Mouse (Mus musculus): Measurements from ENCODE around the gene Idh3a.
"Not testable (repeated sequence)": the region's sequence is repeated elsewhere in the genome, so short reads cannot be mapped to it uniquely, and the experiment has no call there.

Idh3a gene

DNA sequence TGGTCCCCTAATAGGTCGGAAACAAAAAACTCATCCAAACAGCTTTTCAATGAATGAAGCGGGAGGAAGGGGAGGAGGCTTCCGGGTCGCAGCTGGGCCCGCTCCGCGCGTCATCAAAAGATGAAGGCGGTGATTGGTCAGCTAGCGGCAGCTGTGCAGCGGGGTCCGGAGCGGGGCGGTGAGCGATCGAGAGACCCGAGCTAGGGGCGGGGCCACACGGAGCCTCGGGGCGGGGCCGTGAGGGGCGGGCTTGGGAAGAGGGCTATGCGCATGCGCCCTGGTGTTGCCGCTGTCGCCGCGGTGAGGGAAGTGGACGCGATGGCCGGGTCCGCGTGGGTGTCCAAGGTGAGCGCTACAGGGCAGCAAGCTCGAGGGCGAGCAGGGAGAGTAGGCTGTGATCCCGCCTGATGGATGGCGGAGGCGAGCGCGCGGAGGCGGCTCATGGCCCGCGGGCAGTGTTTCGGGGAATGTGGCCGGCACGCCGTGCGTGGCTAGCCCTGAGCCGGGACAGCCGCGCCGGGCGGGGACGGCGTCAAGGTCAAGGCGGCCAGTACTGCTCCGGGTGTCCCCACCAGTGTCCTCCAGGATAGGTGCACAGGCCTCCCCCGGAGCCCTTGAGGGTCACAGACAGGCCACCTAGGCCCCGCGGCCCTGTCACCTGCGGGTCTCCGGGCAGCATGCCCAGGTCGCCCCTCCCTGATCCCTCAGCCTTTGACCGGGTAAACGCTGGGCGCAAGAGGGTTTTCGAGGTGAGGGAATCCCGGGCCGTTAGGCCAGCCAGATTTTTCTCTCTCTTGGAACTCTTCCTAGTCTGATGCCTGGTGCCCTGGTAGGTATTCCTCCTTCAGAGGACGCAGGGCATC lies at the start of gene Idh3a:
Gene Idh3a (plus strand): TSS at position 136 of the 863 bp plus-strand sequence.
- peak; percentile 99 to 100 for DNase-seq (ENCODE audit: inconsistent age in 2 of 2, low spot score in 1 of 2)

DNA sequence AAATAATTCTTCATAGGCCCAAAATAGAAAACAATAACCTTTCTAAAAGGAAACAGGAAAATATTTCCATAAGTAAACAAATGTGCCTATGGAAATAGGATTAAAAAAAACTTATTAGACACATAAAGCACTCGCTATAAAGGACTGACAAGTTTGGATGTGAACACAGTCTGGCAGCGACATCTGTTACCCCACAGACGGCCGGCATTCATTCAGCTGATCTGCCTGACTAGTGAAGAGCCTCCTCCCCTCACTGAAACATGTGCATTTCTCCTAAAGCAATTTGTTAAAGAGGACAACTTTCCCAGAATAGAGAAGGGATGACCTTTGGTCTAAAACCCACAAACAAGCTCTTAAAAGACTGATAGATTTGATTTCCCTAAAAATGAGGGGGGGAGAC lies 49.1 kb upstream of the Idh3a start:
- no peak for DNase-seq (ENCODE audit: inconsistent age in 2 of 2, low spot score in 1 of 2)

DNA sequence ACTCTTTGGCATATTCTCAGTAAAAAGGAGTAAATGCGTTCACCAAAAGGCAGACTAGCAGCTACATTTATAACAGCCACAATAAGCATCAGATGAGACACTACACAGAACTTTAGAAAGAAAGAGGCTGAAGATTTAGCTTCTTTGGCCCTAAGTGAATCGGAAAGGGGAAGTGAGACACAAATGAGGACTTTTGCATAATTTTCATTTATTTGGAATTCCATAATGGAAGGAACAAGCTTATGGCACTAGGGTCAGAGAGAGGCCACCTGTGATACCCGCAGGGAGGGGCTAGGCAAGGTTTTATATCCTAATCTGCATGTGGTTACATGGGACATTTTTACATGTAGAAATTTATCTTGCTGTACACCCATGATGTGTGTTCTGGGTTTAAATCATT lies 48.7 kb upstream of the Idh3a start:
- no peak for DNase-seq (ENCODE audit: inconsistent age in 2 of 2, low spot score in 1 of 2)

DNA sequence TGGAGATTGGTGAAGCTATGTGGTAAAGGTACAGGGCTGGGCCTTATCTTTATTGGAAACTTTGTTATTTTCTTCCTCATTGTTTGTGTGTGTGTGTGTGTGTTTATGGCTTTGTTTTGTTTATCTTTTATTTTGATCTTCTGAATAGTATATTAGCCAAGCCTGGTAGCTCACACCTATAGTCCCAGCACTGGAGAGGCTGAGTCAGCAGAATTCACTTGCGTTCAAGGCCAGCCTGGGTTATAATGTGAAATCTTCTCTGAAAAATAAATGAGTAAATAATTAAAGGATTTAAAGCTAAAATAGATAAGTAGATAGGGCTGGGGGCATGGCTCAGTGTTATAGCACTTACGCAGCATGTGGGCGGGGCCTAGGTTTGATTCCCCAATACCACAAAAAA lies 47.9 kb upstream of the Idh3a start:
- no peak for DNase-seq (ENCODE audit: inconsistent age in 2 of 2, low spot score in 1 of 2)

DNA sequence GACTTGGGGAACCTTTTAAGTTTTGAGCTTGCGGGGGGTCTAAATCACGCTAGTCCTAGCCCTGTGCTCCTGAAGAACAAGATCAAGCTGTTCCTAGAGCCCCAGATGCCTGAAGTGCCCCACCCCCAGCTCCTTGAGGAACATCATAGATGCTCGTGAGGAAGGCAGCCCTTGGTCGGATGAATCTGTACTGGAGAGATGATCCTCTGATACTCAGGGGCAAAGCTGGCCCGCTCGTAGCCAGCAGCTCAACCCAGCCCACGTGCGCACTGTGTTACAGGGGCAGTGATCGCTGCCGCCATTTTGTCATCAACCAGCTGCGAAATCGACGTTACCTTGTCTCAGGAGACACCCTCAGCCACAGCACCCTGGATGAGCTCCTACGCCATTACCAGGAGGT lies 47.5 kb upstream of the Idh3a start, which contains the start of gene Sh2d7:
Gene Sh2d7 (plus strand): TSS at position 301 of the 400 bp plus-strand sequence.
- no peak for DNase-seq (ENCODE audit: inconsistent age in 2 of 2, low spot score in 1 of 2)

DNA sequence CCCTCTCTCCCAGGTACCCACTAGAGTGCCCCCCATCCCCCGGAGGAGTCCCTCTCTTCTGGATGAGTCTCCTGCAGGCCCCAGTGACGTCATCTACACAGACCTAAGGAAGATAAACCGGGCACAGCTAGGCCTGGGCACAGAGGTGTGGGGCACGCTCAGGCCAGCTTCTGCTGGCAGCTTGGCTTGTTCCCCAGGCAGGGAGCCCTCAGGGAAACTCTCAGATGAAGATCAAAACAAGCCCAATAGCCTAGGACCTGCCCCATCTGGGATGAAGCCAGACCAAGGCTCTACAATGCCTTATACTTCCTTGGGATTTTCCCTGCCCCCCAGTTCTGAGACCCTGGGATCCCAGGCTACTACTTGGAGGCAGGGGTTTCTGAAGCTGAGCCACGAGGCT lies 45.3 kb upstream of the Idh3a start:
- DNase-seq (ENCODE audit: inconsistent age in 2 of 2, low spot score in 1 of 2): no peak

DNA sequence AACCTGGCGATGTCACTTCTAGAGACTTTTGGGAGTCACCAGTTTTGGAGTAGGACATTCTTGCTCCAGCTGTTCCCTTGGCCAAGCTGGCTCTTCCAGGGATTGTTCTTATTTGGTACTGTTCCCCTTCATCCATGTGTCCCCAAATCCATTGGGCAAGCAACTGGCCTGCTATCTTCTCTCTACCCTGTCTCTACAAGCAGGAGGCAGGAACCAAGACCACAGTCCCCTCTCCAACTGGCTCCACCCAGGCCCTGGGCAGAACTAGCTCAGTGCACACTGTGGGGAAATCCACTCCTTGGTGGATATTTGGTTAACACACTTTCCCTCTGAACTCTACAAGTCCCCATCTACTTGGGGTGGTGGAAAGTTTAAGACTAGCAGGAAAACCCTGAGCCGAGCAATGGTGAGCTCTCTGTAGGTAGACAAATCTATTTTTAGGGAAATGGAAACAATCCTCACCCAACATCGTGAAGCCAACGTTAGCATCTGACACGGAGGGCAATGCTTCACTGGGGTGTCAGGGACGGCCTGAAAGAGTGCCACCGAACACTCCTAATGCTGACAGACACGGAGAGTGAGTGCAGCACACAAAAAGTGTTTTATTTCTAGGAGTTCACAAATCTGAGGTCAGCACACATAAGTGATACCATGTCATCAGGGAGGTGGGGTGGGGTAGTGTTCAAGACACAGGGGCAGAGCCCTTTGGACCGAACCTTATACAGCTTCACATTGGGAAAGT lies 41.8 kb upstream of the Idh3a start:
- no peak for DNase-seq (ENCODE audit: inconsistent age in 2 of 2, low spot score in 1 of 2)

DNA sequence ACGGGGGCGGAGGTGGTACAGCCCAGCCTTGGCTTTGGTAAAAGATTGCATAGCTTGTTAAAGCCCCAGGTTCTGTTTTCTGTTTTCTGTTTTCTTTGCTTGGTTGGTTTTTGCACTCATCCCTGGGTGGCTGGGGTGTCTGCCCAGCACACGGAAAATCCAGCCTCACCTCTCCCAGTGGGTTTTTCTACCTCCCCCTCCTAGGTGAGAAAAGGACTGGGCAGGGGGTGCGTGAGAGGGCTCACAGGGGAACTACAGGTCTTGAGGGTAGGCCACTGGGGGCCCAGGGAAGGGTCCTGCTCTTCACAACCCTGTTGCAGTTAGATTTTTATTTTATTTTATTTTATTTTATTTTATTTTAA lies 41.2 kb upstream of the Idh3a start:
- DNase-seq (ENCODE audit: inconsistent age in 2 of 2, low spot score in 1 of 2): no peak

DNA sequence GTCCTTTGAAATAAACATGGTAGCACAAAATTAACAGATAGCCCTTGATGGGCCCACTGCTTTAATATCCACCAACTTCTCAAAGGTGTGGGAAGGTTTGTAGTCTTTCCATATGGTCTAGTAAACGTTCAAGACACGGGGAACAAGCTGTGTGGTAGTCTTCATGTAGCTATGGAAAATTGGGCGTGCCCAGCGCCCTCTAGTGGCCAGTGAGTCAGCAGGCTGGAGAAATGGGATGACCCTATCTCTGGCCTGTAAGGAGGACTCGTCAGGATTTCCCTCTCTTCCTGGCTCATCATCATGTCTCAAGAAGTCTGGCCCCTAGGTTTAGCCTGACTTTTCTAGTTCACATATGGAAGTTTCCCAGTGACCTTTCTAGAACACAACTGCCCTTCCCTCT lies 38.6 kb upstream of the Idh3a start:
- peak; percentile 58 to 84 for DNase-seq (ENCODE audit: inconsistent age in 2 of 2, low spot score in 1 of 2)

DNA sequence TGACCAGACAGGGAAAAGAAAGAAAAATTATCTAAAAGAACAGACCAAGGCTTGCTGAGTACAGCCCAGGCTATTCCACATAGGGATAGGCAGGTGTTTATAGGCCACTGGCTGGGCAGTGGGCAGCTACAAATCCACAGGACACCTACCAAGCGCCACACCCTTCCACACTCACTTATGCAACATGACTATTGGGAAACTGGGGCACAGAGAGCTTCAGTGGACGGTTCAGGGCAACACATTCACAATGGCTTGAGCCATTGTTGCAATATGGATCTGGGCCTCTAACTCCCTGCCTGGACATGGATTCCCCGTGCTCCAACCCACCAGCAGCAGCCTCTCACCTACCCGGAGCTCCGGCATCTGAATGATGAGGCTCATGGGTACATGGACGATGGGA lies 36.7 kb upstream of the Idh3a start:
- no peak for DNase-seq (ENCODE audit: inconsistent age in 2 of 2, low spot score in 1 of 2)

DNA sequence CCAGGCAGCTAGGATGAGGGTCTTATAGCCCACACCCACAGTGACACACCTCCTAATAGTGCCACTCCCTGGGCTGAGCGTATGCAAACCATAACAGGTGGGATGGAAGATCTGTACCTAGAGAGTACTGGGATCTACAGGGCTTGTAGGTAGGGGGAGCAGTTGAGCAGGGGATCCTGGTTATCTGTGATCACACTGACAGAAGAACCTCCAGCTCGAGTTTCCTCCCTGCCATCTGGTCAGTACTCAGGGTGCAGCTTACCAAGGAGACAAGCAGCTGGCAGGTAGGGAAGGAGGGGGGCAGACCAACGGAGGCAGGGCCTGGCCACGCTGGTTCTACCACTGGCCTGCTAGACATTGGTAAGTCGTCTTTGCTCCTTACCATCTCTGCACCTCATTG lies 33.7 kb upstream of the Idh3a start:
- peak; percentile 32 to 67 for DNase-seq (ENCODE audit: inconsistent age in 2 of 2, low spot score in 1 of 2)

DNA sequence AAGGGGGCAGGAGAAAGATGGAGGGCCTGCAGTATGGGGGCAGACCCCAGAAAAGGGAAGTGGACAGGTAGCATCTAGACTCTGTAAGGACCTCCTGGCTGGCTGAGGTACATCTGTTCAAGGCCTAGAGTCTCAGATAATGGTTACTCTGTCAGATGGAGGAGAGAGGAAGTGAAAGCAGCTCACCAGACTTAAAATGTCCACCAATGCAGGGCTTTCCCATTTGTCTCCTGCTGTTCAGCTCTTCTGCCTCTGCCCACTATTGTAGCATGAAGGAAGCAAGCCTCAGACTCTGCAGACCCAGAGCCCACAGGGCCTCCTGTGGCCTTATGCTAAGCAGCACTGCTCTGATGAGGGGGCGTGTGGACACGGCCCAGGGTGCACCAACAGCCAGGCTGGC lies 31.1 kb upstream of the Idh3a start:
- DNase-seq (ENCODE audit: inconsistent age in 2 of 2, low spot score in 1 of 2): no peak

DNA sequence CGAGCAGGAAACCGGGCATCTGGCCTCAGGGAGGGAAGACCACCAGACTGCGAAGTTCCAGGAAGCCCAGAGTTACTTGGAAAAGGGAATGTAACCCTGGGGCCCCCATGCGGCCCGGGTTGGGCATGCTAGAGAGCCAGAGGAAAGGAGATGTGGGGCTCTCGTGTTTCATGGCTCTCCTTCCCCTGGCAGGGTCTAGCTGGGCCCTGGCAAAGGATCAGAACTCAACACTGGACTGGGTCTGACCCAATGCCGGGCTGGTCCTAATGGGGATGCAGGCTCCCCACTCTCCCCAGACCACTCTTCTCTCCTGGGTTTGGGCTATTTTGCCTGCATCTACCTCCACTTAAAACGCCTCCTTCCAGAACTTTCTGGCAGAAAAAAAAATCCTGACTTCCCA lies 27.4 kb upstream of the Idh3a start:
- no peak for DNase-seq (ENCODE audit: inconsistent age in 2 of 2, low spot score in 1 of 2)

DNA sequence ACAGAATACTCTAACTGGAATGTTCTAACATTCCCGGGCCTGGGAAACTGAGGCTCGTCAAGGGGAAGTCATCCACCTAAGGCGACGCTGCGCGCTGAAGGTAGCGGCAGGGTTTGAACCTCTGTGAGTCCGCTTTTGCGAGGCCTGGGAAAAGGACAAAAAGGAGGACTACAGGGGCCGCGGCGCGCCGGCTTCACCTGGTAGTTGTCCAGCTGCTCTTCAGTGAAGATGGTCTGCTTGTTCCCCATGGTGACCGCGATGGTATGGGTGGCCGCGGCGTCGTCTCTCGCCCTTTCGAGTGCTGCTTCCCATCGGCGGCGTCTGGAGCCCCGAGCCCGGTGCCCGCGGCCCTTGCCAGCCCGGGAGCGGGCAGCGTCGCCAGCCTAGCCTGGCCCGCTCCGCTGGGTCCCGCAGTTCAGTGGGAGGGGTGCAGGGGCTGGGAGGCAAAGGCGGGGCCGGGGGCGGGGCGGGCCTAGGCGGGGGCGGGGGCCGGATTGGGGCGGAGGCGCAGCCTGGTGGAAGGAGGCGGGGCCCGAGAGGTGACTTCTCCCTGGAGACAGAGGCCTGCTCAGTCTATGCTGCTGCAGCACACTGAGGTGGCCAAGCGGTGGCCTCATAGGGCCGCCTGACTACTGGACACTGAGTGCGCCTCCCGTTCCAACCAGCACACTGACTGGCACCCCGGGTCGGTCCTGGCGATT lies 26.2 kb upstream of the Idh3a start, which contains the start of gene Cib2:
Gene Cib2 (minus strand): TSS at position 448 of the 701 bp plus-strand sequence.
- peak; percentile 92 to 95 for DNase-seq (ENCODE audit: inconsistent age in 2 of 2, low spot score in 1 of 2)

DNA sequence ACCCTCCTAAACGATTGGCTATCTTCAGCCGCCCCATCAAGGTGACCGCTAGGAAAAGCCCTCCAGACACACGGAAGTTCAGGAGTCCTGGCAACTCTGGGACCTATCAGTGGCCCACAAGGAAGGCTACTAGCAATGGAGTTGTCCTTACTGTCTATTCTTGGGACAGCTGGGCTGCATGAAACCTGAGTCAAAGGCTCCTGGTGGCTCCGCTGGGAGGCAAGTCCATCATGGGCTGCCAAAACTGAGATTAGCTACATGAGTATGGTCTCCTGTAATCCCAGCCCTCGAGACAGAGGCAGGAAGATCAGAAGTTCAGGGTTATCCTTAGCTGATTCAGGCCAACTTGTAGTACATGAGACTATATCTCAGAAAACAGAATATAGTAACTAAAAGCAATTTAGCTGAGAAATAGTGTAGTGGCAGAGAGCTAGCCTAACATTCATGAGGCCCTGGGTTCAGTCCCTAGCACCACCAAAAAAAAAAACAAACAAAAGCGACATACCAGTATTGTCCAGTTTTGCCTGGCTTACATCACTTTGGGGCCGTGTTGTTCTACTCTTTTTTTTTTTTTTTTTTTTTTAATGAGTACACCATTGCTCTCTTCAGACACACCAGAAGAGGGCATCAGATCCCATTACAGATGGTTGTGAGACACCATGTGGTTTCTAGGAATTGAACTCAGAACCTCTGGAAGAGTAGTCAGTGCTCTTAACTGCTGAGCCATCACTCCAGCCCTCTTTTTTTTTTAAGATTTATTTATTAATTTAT lies 25.1 kb upstream of the Idh3a start:
- DNase-seq (ENCODE audit: inconsistent age in 2 of 2, low spot score in 1 of 2): no peak

DNA sequence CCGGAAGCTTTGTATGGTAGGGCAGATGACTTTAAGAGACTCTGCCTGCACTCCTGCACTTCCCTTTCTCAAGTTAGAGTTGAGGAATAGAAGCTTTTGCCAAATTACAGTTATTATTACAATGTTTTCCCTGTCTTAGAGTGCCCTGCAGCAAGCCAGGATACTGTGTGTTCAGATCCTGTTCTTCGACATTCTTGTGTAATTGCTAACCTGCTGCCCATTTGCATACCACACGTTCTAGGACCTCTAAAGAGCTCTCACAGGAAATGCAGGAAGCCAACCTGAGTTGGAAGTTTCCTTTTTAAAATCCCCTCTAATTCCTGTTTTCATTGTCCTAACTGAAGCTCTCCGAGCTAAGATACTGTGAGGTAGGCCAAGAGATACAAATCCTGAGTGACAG lies 19.2 kb upstream of the Idh3a start:
- DNase-seq (ENCODE audit: inconsistent age in 2 of 2, low spot score in 1 of 2): no peak

DNA sequence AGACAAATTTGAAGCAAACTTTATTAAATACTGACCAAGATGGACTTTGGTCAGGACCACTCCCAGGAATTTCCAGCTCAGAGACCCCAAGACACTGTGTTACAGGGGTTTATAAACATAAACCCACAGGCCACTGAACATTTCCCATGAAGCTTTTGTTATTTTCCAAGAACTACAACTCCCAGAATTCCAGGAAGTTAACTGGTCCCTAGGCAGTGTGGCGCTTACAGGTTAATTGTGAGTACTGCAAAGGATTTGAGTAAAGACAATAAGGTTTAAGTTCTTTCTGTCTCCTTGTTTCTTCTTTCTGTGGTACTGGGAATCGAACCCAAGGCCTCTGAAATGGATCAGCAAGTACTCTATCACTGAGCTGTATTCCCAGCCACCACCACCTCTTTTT lies 17.4 kb upstream of the Idh3a start:
- DNase-seq (ENCODE audit: inconsistent age in 2 of 2, low spot score in 1 of 2): no peak

DNA sequence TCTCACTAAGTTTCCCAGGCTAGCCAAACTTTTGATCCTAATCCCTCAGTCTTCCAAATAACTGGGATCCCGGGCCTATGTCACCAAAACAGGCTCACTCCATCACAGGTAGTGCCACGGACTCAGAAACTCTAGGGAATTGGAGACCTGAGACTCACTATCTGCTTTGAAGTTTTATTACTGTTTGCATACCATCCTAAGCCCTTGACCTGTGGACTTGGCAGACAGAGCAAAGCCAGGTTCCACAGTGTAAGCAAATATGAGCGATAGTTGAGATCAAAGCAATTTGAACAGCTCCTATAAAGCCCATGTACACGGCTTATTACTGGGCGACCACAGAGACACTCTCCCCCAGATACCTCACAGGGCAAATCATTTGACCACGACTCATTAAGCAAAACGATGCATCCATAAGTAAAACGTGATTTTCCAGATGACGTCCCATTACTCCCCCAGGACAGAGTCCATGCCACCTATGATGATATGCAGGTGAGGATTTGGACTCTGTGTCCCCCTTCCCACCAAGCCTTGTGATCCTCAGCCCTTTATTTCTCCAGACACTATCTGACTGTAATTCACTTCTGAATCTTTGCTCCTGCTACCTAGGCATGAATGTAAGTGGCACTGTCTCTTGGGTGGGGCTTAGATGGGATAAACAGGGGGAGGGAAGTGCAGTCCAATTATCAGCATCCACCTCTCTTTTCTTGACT lies 14.8 kb upstream of the Idh3a start:
- peak in 1 of 2 experiments; percentile 61 for DNase-seq (ENCODE audit: inconsistent age in 2 of 2, low spot score in 1 of 2)

DNA sequence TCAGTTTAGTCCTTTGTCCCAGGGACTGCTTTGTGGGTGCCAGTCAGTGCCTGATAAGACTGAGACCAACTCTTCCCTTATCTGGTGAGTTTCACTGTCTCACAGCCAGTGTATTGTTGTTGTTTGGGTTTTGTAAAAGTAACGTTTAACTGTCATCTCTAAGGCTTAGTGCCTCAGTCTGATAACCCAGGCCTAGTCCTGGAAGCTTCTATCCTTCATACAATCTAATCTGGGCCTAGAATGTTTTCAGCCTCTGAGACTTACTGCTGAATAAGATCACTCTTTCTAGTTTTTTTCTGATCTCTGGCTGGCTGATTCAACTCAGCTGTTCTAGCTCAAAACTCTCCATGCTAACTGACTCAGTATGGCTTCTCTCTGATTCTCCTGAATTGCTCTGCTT lies 2.4 kb upstream of the Idh3a start:
- no peak for DNase-seq (ENCODE audit: inconsistent age in 2 of 2, low spot score in 1 of 2)

DNA sequence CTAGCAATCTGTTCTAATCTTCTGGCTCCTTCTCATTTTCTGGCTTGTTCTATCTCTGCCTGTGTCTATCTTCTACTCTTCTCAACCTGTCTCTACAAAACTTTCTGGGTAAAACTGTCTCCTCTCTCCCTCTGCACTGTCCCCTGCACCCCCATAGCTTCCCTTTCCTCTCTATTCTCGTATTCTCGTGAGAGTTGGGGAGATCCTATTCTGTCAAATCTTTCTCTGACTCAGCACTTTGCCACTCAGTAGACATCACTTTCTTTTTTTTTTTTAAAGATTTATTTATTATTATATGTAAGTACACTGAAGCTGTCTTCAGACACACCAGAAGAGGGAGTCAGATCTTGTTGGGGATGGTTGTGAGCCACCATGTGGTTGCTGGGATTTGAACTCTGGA lies 2.0 kb upstream of the Idh3a start:
- not testable (repeated sequence) for DNase-seq (ENCODE audit: inconsistent age in 2 of 2, low spot score in 1 of 2)
